Mouse (Mus musculus) heart, postnatal 10 days (tissue): ENCODE measurements around the gene Vdac2. TPM values are rescaled to one million over a fixed set of nuclear protein-coding genes. Genes with fewer than 3 reads are reported as not detected.

Experiments used
- DNase-seq, 2 experiments: peaks; one replicate each; pipeline ENCODE4 v3.0.0; 2021
- intact Hi-C: fragments of 180-260 bp; cut with DNase I; formaldehyde crosslinking; loops from one replicate; pipeline ENCODE4 v1.15.1; 2025
- total RNA-seq, 2 experiments: library from RNA; stranded (reverse); gene quantifications; 2 replicates each; pipeline ENCODE4 v1.2.3; 2021

Vdac2 gene
- total RNA-seq, 2 experiments from 2014 or later = 544 to 567 TPM

GRCm38 (mm10) chr14:21814606-21815005, 10.4 kb upstream of the Vdac2 start:
- DNase-seq = no peak
- intact Hi-C loops = loop anchor here (5.0 kb wide), 1 partner anchor 62 kb away; the partner anchor contains the start of genes Dusp13 and Samd8

GRCm38 (mm10) chr14:21816255-21816654, 8.8 kb upstream of the Vdac2 start:
- DNase-seq = no peak
- intact Hi-C loops = no loop called here

- intact Hi-C loops = no loop called here
- DNase-seq = no peak
These were observed 7.6 kb upstream of the Vdac2 start for GRCm38 (mm10) chr14:21817453-21817852.

- intact Hi-C loops = loop anchor here (10.0 kb wide), 1 partner anchor 316 kb away; no protein-coding TSS in a partner anchor
- no peak for DNase-seq
These were observed 4.0 kb upstream of the Vdac2 start for GRCm38 (mm10) chr14:21820880-21821505.

GRCm38 (mm10) chr14:21822307-21822706, 2.7 kb upstream of the Vdac2 start:
- DNase-seq = no peak
- intact Hi-C loops = loop anchor here (10.0 kb wide), 1 partner anchor 318 kb away; no protein-coding TSS in a partner anchor

- peak; percentile 91 to 93 for DNase-seq
- intact Hi-C loops = loop anchor here (10.0 kb wide), 1 partner anchor 318 kb away; no protein-coding TSS in a partner anchor
These were observed 2.2 kb upstream of the Vdac2 start for GRCm38 (mm10) chr14:21822795-21823374.

GRCm38 (mm10) chr14:21823897-21824296, 1.1 kb upstream of the Vdac2 start:
- DNase-seq = peak; percentile 56 to 65
- intact Hi-C loops = loop anchor here (10.0 kb wide), 1 partner anchor 319 kb away; no protein-coding TSS in a partner anchor

GRCm38 (mm10) chr14:21825786-21826491, 901 bp downstream of the Vdac2 start:
- DNase-seq = peak in 1 of 2 experiments; percentile 57

GRCm38 (mm10) chr14:21830876-21831767, 6.1 kb downstream of the Vdac2 start:
- DNase-seq = peak; percentile 98
- intact Hi-C loops = loop anchor here (5.0 kb wide), 1 partner anchor 79 kb away; the partner anchor contains the start of genes Dusp13 and Samd8

More at GRCm38 (mm10) chr14:21825786-21826491, 901 bp downstream of the Vdac2 start:
- intact Hi-C loops = loop anchor here (10.0 kb wide), 1 partner anchor 321 kb away; no protein-coding TSS in a partner anchor

GRCm38 (mm10) chr14:21831830-21832403, 6.9 kb downstream of the Vdac2 start:
- DNase-seq = peak in 1 of 2 experiments; percentile 40
- intact Hi-C loops = loop anchor here (2.0 to 5.0 kb wide), 3 partner anchors 13 to 80 kb away; partner anchors contain the start of genes Dusp13 and Samd8

GRCm38 (mm10) chr14:21838336-21839017, 13.4 kb downstream of the Vdac2 start:
- intact Hi-C loops = no loop called here
- no peak for DNase-seq

GRCm38 (mm10) chr14:21841819-21842592, 17.0 kb downstream of the Vdac2 start:
- intact Hi-C loops = loop anchor here (10.0 kb wide), 1 partner anchor 717 kb away; no protein-coding TSS in a partner anchor
- no peak for DNase-seq

- intact Hi-C loops = loop anchor here (10.0 kb wide), 1 partner anchor 718 kb away; no protein-coding TSS in a partner anchor
- DNase-seq = no peak
These were observed 18.2 kb downstream of the Vdac2 start for GRCm38 (mm10) chr14:21843263-21843662.

GRCm38 (mm10) chr14:21846827-21847380, 21.9 kb downstream of the Vdac2 start:
- DNase-seq = no peak
- intact Hi-C loops = loop anchor here (2.0 to 10.0 kb wide), 2 partner anchors 14 to 722 kb away; no protein-coding TSS in a partner anchor

- intact Hi-C loops = loop anchor here (1.0 to 10.0 kb wide), 4 partner anchors 15 to 723 kb away; partner anchors contain the start of genes Dusp13 and Samd8
- peak; percentile 54 to 57 for DNase-seq
These were observed 22.5 kb downstream of the Vdac2 start for GRCm38 (mm10) chr14:21847381-21848165.
